Mouse (Mus musculus) heart, postnatal 0 days (tissue): ENCODE results near the gene 4930404H24Rik.

Source experiments
- CTCF ChIP-seq: IDR thresholded peaks from 2 replicates; pipeline ENCODE4 v1.5.1; 2016; ENCODE audit warnings: antibody characterized with exemption, control low read depth, low read depth
- EP300 ChIP-seq: IDR thresholded peaks from 2 replicates; pipeline ENCODE4 v1.6.1; 2016; ENCODE audit warnings: antibody characterized with exemption, low read depth

DNA sequence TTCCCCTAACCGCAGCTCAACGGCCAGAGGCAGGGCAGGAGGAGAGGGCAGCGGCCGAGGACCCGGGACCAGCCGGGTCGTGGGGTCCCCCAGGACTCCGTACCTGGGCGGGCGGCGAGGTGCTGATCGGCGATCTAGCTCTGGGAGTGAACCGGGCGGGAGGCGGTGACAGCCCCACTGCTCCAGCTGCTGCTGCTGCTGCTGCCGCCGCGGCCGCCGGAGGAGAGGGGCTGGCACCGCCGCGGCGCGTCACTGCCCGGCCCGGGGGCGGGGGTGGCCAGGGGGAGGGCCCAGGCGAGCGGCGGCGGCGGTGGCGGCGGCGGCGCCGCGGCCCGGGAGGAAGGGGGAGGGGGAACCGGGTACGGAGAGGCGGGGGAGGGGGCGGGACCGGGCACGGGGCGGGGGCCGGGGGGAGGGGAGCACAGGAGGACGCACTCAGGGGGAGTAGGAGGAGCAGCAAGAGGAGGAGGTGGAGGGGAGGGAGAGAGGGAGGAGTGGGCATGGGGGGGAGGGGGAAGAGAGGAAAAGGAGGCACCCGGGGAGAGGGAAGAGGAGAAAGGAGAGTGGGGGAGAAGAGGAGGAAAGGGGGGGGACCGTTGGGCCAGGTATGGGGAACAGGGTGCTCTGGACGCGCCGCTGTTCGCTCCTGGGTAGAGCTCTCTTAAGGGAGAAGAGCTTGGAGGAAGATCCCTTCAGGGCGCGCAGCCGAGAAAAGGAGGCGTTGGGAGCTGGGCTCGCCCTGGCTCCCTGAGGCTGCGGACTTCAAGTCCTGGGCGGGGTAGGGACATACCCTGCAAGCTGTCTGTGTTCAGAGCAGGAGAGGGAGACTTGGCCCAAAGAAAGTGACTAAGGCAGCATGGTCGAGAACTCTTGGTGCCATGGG, 48.1 kb upstream of the 4930404H24Rik start:
- no peak for TF ChIP-seq CTCF
- TF ChIP-seq EP300: no peak
